ENCODE assay signal across 10 mouse cellular contexts in the genomic region with DNA sequence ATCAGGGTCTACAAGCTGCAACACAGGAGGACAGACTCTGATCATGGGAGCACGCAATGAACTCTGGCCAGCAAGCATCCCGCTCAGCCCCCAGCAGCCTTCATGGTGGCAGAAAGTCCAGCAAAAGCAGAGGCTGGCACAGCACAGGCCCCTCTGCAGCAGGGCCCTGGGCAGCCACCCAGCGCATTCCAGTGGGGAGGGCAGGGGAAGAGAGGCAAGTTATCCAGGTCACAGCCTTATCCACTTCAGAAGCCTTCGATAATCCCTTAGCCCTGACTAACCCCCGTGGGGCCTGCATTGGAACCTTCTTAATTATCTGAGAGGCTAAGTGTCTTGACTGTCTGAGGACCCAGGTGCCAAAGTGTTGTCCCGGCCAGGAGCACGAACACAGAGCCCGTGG. TPM values are rescaled to one million over a fixed set of nuclear protein-coding genes. Genes with fewer than 3 reads are reported as not detected.
A peak's percentile ranks its signal among the peaks of the same experiment; 100 is the strongest.
DNase-seq lines count a peak whose midpoint lies in the region; ATAC-seq lines count a peak whose summit lies in the region.
"Had no signal": no experiment of that assay in that cellular context is flagged by ENCODE, and none has a peak within 500 bp of the region (broad histone marks: within the 10 kb centered on the region; RNA-seq: fewer than 3 reads in every experiment).

No protein-coding gene starts in this region.

- no peak overlapping the region for H3K4me3 ChIP-seq in forebrain, embryonic 10.5 days
- H3K4me3 ChIP-seq in forebrain, embryonic 11.5 days (ENCODE audit: low read depth, low read length): no peak overlapping the region
- no peak overlapping the region for H3K4me3 ChIP-seq in heart, embryonic 13.5 days

- peak overlapping the region; percentile 53 for H3K27ac ChIP-seq in forebrain, embryonic 10.5 days
- no peak overlapping the region for H3K27ac ChIP-seq in forebrain, embryonic 11.5 days (ENCODE audit: low read depth, low read length)
- H3K27ac ChIP-seq in heart, embryonic 13.5 days (replicated peaks): 0 out of 2 replicates have a peak overlapping the region, but pooled peaks have one; percentile 42

- DNase-seq in forebrain, embryonic 10.5 days (ENCODE audit: extremely low spot score, low spot score): no peak
- DNase-seq in forebrain, embryonic 11.5 days (ENCODE audit: low spot score): no peak
- DNase-seq in adrenal gland, postnatal 25 days: peak; percentile 72
- DNase-seq in lung, postnatal 10 days: peak; percentile 48
- no peak for DNase-seq in left cerebral cortex, adult 8-10 months (ENCODE audit: low spot score in 2 of 2)
- no peak for DNase-seq in right cerebral cortex, postnatal 10 days (ENCODE audit: low spot score in 2 of 2)
- no peak for DNase-seq in right cerebral cortex, adult 18-20 months

- no peaks in the 10 kb centered on the region for H3K36me3 ChIP-seq in forebrain, embryonic 10.5 days (replicated peaks)
- no peaks in the 10 kb centered on the region for H3K36me3 ChIP-seq in forebrain, embryonic 11.5 days (ENCODE audit: control insufficient read depth, insufficient read depth, low read length)
- H3K36me3 ChIP-seq in heart, embryonic 13.5 days: no peaks in the 10 kb centered on the region

- peaks cover 18% of the 10 kb centered on the region for H3K9me3 ChIP-seq in forebrain, embryonic 10.5 days
- peaks cover 2% of the 10 kb centered on the region; the same call in 1 of the 2 replicates for H3K9me3 ChIP-seq in forebrain, embryonic 11.5 days (ENCODE audit: control insufficient read depth, low read length)
- peaks cover 12% of the 10 kb centered on the region for H3K9me3 ChIP-seq in heart, embryonic 13.5 days

- peaks cover 12% of the 10 kb centered on the region for H3K4me1 ChIP-seq in forebrain, embryonic 10.5 days
- H3K4me1 ChIP-seq in forebrain, embryonic 11.5 days (replicated peaks; ENCODE audit: control insufficient read depth, insufficient read depth, low read length): no peaks in the 10 kb centered on the region
- H3K4me1 ChIP-seq in heart, embryonic 13.5 days: peaks cover 20% of the 10 kb centered on the region

- no peak overlapping the region for H3K9ac ChIP-seq in forebrain, embryonic 11.5 days (ENCODE audit: low read length)
- peak overlapping the region; percentile 38; the same call in 1 of the 2 replicates for H3K9ac ChIP-seq in heart, embryonic 13.5 days

- H3K4me2 ChIP-seq in forebrain, embryonic 11.5 days (ENCODE audit: low read depth, low read length, severe bottlenecking): no peak overlapping the region
- peak overlapping the region; percentile 49 for H3K4me2 ChIP-seq in heart, embryonic 13.5 days

- H3K27me3 ChIP-seq in forebrain, embryonic 10.5 days (ENCODE audit: poor library complexity, severe bottlenecking): no peaks in the 10 kb centered on the region
- no peaks in the 10 kb centered on the region for H3K27me3 ChIP-seq in forebrain, embryonic 11.5 days (ENCODE audit: control insufficient read depth, insufficient read depth, low read length)
- peaks cover 31% of the 10 kb centered on the region for H3K27me3 ChIP-seq in heart, embryonic 13.5 days (replicated peaks)

- WGBS in forebrain, embryonic 10.5 days: 39% methylated on average over 8 of the region's 8 CpGs
- 31% methylated on average over 8 of the region's 8 CpGs for whole genome bisulfite sequencing in forebrain, embryonic 11.5 days
- WGBS in heart, embryonic 13.5 days: 19% methylated on average over 8 of the region's 8 CpGs

- ATAC-seq in forebrain, embryonic 11.5 days (replicated peaks; ENCODE audit: low FRiP score): no peak
- ATAC-seq in heart, embryonic 13.5 days (ENCODE audit: extremely low read depth, insufficient number of reproducible peaks, low FRiP score, low TSS enrichment): peak; percentile 65; the same call in 1 of the 2 replicates

RNA-seq across cellular contexts. Expression of gene Pla2g2d, which starts 43.6 kb away (rescaled TPM):
- polyA plus RNA-seq in forebrain, embryonic 10.5 days (2016; fragmentation: Nextera tagmentation; extraction: Ambion mirVana): 0.15 TPM in 1 of 2 replicates, not detected in the other
- polyA plus RNA-seq in forebrain, embryonic 11.5 days (2014; fragmentation: Nextera tagmentation; extraction: Ambion mirVana): not detected in 2 replicates
- 2.2 and 2.8 TPM in 2 replicates for total RNA-seq in adrenal gland, postnatal 25 days (2021)
- polyA plus RNA-seq in heart, embryonic 13.5 days (2015; fragmentation: Nextera tagmentation; extraction: Ambion mirVana): 0.11 TPM in 1 of 2 replicates, not detected in the other
- 1 to 10 TPM in 1 of 4 experiments, under 1 TPM in 3; 0.32 to 1.3 (median 0.69) TPM for total RNA-seq in left cerebral cortex, adult 8-10 months (2022)
- polyA plus RNA-seq: C2C12 had no signal

RNA-seq across cellular contexts. Expression of gene Pla2g5, which starts 44.2 kb away (rescaled TPM):
- polyA plus RNA-seq in forebrain, embryonic 10.5 days (2016; fragmentation: Nextera tagmentation; extraction: Ambion mirVana): 0.66 and 0.86 TPM in 2 replicates
- polyA plus RNA-seq in forebrain, embryonic 11.5 days (2014; fragmentation: Nextera tagmentation; extraction: Ambion mirVana): 0.31 and 0.33 TPM in 2 replicates
- total RNA-seq in adrenal gland, postnatal 25 days (2021): 10.5 and 17.1 TPM in 2 replicates
- polyA plus RNA-seq in heart, embryonic 13.5 days (2015; fragmentation: Nextera tagmentation; extraction: Ambion mirVana): 2.1 and 3.1 TPM in 2 replicates
- total RNA-seq in left cerebral cortex, adult 8-10 months (2022): 1 to 10 TPM; 1.8 to 4.8 (median 3.0) TPM

RNA-seq across cellular contexts. Expression of gene Gm13030, which starts 54.7 kb away (rescaled TPM):
- not detected in 2 replicates for polyA plus RNA-seq in forebrain, embryonic 10.5 days (2016; fragmentation: Nextera tagmentation; extraction: Ambion mirVana)
- polyA plus RNA-seq in forebrain, embryonic 11.5 days (2014; fragmentation: Nextera tagmentation; extraction: Ambion mirVana): not detected in 2 replicates
- not detected in 2 replicates for total RNA-seq in adrenal gland, postnatal 25 days (2021)
- polyA plus RNA-seq in heart, embryonic 13.5 days (2015; fragmentation: Nextera tagmentation; extraction: Ambion mirVana): not detected in 2 replicates
- total RNA-seq in left cerebral cortex, adult 8-10 months (2022): not detected
- polyA plus RNA-seq: C2C12; large intestine, adult 2 months had no signal

RNA-seq across cellular contexts. Expression of gene Pla2g2e, which starts 58.6 kb away (rescaled TPM):
- polyA plus RNA-seq in forebrain, embryonic 10.5 days (2016; fragmentation: Nextera tagmentation; extraction: Ambion mirVana): not detected in 2 replicates
- polyA plus RNA-seq in forebrain, embryonic 11.5 days (2014; fragmentation: Nextera tagmentation; extraction: Ambion mirVana): not detected in 2 replicates
- 1.5 TPM in 1 of 2 replicates, not detected in the other for total RNA-seq in adrenal gland, postnatal 25 days (2021)
- 0.25 TPM in 1 of 2 replicates, not detected in the other for polyA plus RNA-seq in heart, embryonic 13.5 days (2015; fragmentation: Nextera tagmentation; extraction: Ambion mirVana)
- not detected for total RNA-seq in left cerebral cortex, adult 8-10 months (2022)

Comparison
In these comparisons a context has a peak if more than half of its experiments do, and no peak if none do; other contexts are left out.
1. DNase-seq: peak in adrenal gland, postnatal 25 days (single experiment) and lung, postnatal 10 days (single experiment); none in forebrain, embryonic 10.5 days (single experiment), forebrain, embryonic 11.5 days (single experiment), left cerebral cortex, adult 8-10 months (0 of 2), right cerebral cortex, postnatal 10 days (0 of 2) and right cerebral cortex, adult 18-20 months (single experiment).